Mouse (Mus musculus) midbrain, postnatal 0 days (tissue): Measurements from ENCODE around the gene Mamstr. TPM values are rescaled to one million over a fixed set of nuclear protein-coding genes. Genes with fewer than 3 reads are reported as not detected.

ENCODE experiments used
- ATAC-seq: fragments of 200-750 bp; cut with Nextera tagmentation; 2 replicates; pipeline ENCODE4 v1.8.0; 2017; ENCODE audit warnings: moderate number of reproducible peaks, mild to moderate bottlenecking, moderate TSS enrichment, moderate library complexity; ENCODE audit not compliant: low FRiP score
- DNase-seq: peaks from one replicate; pipeline ENCODE4 v3.0.0-alpha.2; 2015; ENCODE audit warnings: low spot score
- H3K27ac ChIP-seq: fragments of 300-500 bp; sonication (generic); 2 replicates; pipeline ENCODE4 v1.5.1; 2014; ENCODE audit warnings: low read depth, mild to moderate bottlenecking, low read length, mixed read lengths
- H3K27me3 ChIP-seq: fragments of 300-500 bp; sonication (generic); 2 replicates; pipeline ENCODE4 v1.6.1; 2014; ENCODE audit warnings: low read length, control low read depth, mixed read lengths; ENCODE audit not compliant: insufficient read depth
- H3K36me3 ChIP-seq: fragments of 300-500 bp; sonication (generic); 2 replicates; pipeline ENCODE4 v1.6.1; 2014; ENCODE audit warnings: low read length, control low read depth, mixed read lengths; ENCODE audit not compliant: insufficient read depth
- H3K4me1 ChIP-seq: fragments of 300-500 bp; sonication (generic); 2 replicates; pipeline ENCODE4 v1.6.1; 2014; ENCODE audit warnings: mild to moderate bottlenecking, control low read depth, antibody characterized with exemption, low read length, mixed read lengths; ENCODE audit not compliant: insufficient read depth
- H3K4me2 ChIP-seq: fragments of 300-500 bp; sonication (generic); 2 replicates; pipeline ENCODE4 v1.6.1; 2014; ENCODE audit warnings: low read depth, mild to moderate bottlenecking, low read length, mixed read lengths; ENCODE audit not compliant: poor library complexity, severe bottlenecking
- H3K4me3 ChIP-seq: fragments of 300-500 bp; sonication (generic); 2 replicates; pipeline ENCODE4 v1.5.1; 2014; ENCODE audit warnings: low read depth, mild to moderate bottlenecking, low read length, moderate library complexity
- H3K9ac ChIP-seq: fragments of 300-500 bp; sonication (generic); replicated peaks from 2 replicates; pipeline ENCODE4 v1.6.1; 2014; ENCODE audit warnings: mild to moderate bottlenecking, low read length, moderate library complexity, mixed read lengths; ENCODE audit not compliant: poor library complexity, severe bottlenecking
- H3K9me3 ChIP-seq: fragments of 300-500 bp; sonication (generic); 2 replicates; pipeline ENCODE4 v1.6.1; 2016; ENCODE audit warnings: low read length, control low read depth
- CTCF ChIP-seq: IDR thresholded peaks from 2 replicates; pipeline ENCODE4 v1.5.1; 2016; ENCODE audit warnings: antibody characterized with exemption, mild to moderate bottlenecking
- WGBS: fragments of 180-500 bp; shearing (Covaris S2); extraction: QIAGEN DNeasy Blood & Tissue Kit; methylation state at CpG from one replicate; pipeline ENCODE4 v1.1.7; 2014; 5-methylcytosine and 5-hydroxymethylcytosine counted together
- polyA plus RNA-seq: library from polyadenylated mRNA; unstranded; fragments of >200 nt; fragmentation: Nextera tagmentation; extraction: Ambion mirVana; gene quantifications from 2 replicates; pipeline ENCODE4 v1.2.1, GENCODE M21; 2015
- total RNA-seq: library from RNA; depleted of rRNA; stranded (reverse); fragments of >200 nt; gene quantifications from 2 replicates; pipeline ENCODE4 v1.2.3, GENCODE M21; 2014

Mamstr gene
- total and polyA plus RNA-seq, 2 experiments from 2014 or later = 3.0 to 3.3 TPM

- whole genome bisulfite sequencing = 16% methylated on average over 34 of the region's 35 CpGs
- Histone ChIP-seq H3K27me3 (no peaks in the 10 kb centered on the region), H3K9ac (peak overlapping the region; percentile 44; the same call in 1 of the 2 replicates), H3K9me3 (no peaks in the 10 kb centered on the region), H3K4me2 (peak overlapping the region; percentile 37), H3K4me3 (peak overlapping the region; percentile 8; the same call in 1 of the 2 replicates), H3K4me1 (no peaks in the 10 kb centered on the region; the same call in 1 of the 2 replicates), H3K27ac (no peak overlapping the region), H3K36me3 (peaks cover 17% of the 10 kb centered on the region; the same call in 1 of the 2 replicates)
- no peak for ATAC-seq
- DNase-seq = no peak
- TF ChIP-seq CTCF = peak; percentile 30; the same call in 1 of the 2 replicates
Measured at GRCm38 (mm10) chr7:45632499-45632898, 7.3 kb upstream of the Mamstr start.

GRCm38 (mm10) chr7:45634946-45635681, 4.7 kb upstream of the Mamstr start:
- H3K9me3 ChIP-seq = no peaks in the 10 kb centered on the region
- no peak for TF ChIP-seq CTCF
- no peak overlapping the region for H3K27ac ChIP-seq
- ATAC-seq (no peak), DNase-seq (no peak)
- no peaks in the 10 kb centered on the region for H3K27me3 ChIP-seq
- H3K4me3 ChIP-seq = no peak overlapping the region
- peaks cover 5% of the 10 kb centered on the region; the same call in 1 of the 2 replicates for H3K4me1 ChIP-seq
- peaks cover 17% of the 10 kb centered on the region; the same call in 1 of the 2 replicates for H3K36me3 ChIP-seq
- no peak overlapping the region for H3K9ac ChIP-seq
- 90% methylated on average over 11 of the region's 11 CpGs for WGBS
- no peak overlapping the region for H3K4me2 ChIP-seq

GRCm38 (mm10) chr7:45635711-45636688, 3.8 kb upstream of the Mamstr start:
- no peak for ATAC-seq
- no peak for DNase-seq
- no peak for TF ChIP-seq CTCF
- Histone ChIP-seq H3K9ac (no peak overlapping the region), H3K9me3 (no peaks in the 10 kb centered on the region), H3K4me2 (no peak overlapping the region), H3K27ac (no peak overlapping the region), H3K4me3 (no peak overlapping the region), H3K4me1 (peaks cover 5% of the 10 kb centered on the region; the same call in 1 of the 2 replicates), H3K36me3 (peaks cover 17% of the 10 kb centered on the region; the same call in 1 of the 2 replicates), H3K27me3 (no peaks in the 10 kb centered on the region)
- 84% methylated on average over 15 of the region's 15 CpGs for WGBS

GRCm38 (mm10) chr7:45637710-45638109, 2.1 kb upstream of the Mamstr start:
- peaks cover 17% of the 10 kb centered on the region; the same call in 1 of the 2 replicates for H3K36me3 ChIP-seq
- ATAC-seq (no peak), DNase-seq (no peak)
- no peak overlapping the region for H3K9ac ChIP-seq
- no peaks in the 10 kb centered on the region for H3K9me3 ChIP-seq
- peaks cover 7% of the 10 kb centered on the region; the same call in 1 of the 2 replicates for H3K4me1 ChIP-seq
- no peak overlapping the region; the same call in 1 of the 2 replicates for H3K4me2 ChIP-seq
- no peaks in the 10 kb centered on the region for H3K27me3 ChIP-seq
- WGBS = 89% methylated on average over 6 of the region's 6 CpGs
- H3K27ac ChIP-seq = no peak overlapping the region
- TF ChIP-seq CTCF = no peak
- H3K4me3 ChIP-seq = no peak overlapping the region

- H3K9me3 ChIP-seq = no peaks in the 10 kb centered on the region
- H3K27me3 ChIP-seq = no peaks in the 10 kb centered on the region
- WGBS = 21% methylated on average over 29 of the region's 29 CpGs
- ATAC-seq (peak; percentile 86), DNase-seq (peak; percentile 99)
- H3K27ac ChIP-seq = peak overlapping the region; percentile 38; the same call in 1 of the 2 replicates
- peaks cover 11% of the 10 kb centered on the region; the same call in 1 of the 2 replicates for H3K4me1 ChIP-seq
- H3K4me3 ChIP-seq = peak overlapping the region; percentile 29; the same call in 1 of the 2 replicates
- peak overlapping the region; percentile 14; the same call in 1 of the 2 replicates for H3K9ac ChIP-seq
- H3K36me3 ChIP-seq = peaks cover 17% of the 10 kb centered on the region; the same call in 1 of the 2 replicates
- no peak for TF ChIP-seq CTCF
- H3K4me2 ChIP-seq = peak overlapping the region; percentile 49
Measured at GRCm38 (mm10) chr7:45638623-45639401, 965 bp upstream of the Mamstr start.
